Mouse (Mus musculus) embryonic facial prominence, embryonic 14.5 days (tissue): ENCODE measurements around the gene Mcrip1. TPM values are rescaled to one million over a fixed set of nuclear protein-coding genes. Genes with fewer than 3 reads are reported as not detected.

ENCODE experiments used
- ATAC-seq: fragments of 200-750 bp; cut with Nextera tagmentation; 2 replicates; pipeline ENCODE4 v1.8.0; 2017; ENCODE audit warnings: low read depth, moderate number of reproducible peaks, moderate TSS enrichment
- DNase-seq: peaks from one replicate; pipeline ENCODE4 v3.0.0-alpha.2; 2015; ENCODE audit warnings: low spot score
- H3K27ac ChIP-seq: fragments of 300-500 bp; sonication (generic); replicated peaks from 2 replicates; pipeline ENCODE4 v1.5.1; 2014; ENCODE audit warnings: low read depth, mild to moderate bottlenecking, low read length, moderate library complexity
- H3K27me3 ChIP-seq: fragments of 300-500 bp; sonication (generic); replicated peaks from 2 replicates; pipeline ENCODE4 v1.6.1; 2014; ENCODE audit warnings: low read length; ENCODE audit not compliant: control insufficient read depth, insufficient read depth
- H3K36me3 ChIP-seq: fragments of 300-500 bp; sonication (generic); 2 replicates; pipeline ENCODE4 v1.6.1; 2014; ENCODE audit warnings: low read length, mixed read lengths; ENCODE audit not compliant: control insufficient read depth, insufficient read depth
- H3K4me1 ChIP-seq: fragments of 300-500 bp; sonication (generic); 2 replicates; pipeline ENCODE4 v1.6.1; 2014; ENCODE audit warnings: antibody characterized with exemption, low read length; ENCODE audit not compliant: control insufficient read depth, insufficient read depth
- H3K4me2 ChIP-seq: fragments of 300-500 bp; sonication (generic); 2 replicates; pipeline ENCODE4 v1.6.1; 2014; ENCODE audit warnings: low read depth, mild to moderate bottlenecking, low read length, moderate library complexity, mixed read lengths
- H3K4me3 ChIP-seq: fragments of 300-500 bp; sonication (generic); 2 replicates; pipeline ENCODE4 v1.5.1; 2014; ENCODE audit warnings: low read depth, mild to moderate bottlenecking, low read length
- H3K9ac ChIP-seq: fragments of 300-500 bp; sonication (generic); 2 replicates; pipeline ENCODE4 v1.6.1; 2014; ENCODE audit warnings: low read depth, mild to moderate bottlenecking, low read length, moderate library complexity, mixed read lengths
- H3K9me3 ChIP-seq: fragments of 300-500 bp; sonication (generic); 2 replicates; pipeline ENCODE4 v1.6.1; 2016; ENCODE audit warnings: low read length; ENCODE audit not compliant: control insufficient read depth
- WGBS: fragments of 180-500 bp; shearing (Covaris S2); extraction: QIAGEN DNeasy Blood & Tissue Kit; methylation state at CpG from one replicate; pipeline ENCODE4 v1.1.7; 2014; 5-methylcytosine and 5-hydroxymethylcytosine counted together
- polyA plus RNA-seq: library from polyadenylated mRNA; unstranded; fragments of >200 nt; fragmentation: Nextera tagmentation; extraction: Ambion mirVana; gene quantifications from 2 replicates; pipeline ENCODE4 v1.2.1, GENCODE M21; 2014

Gene Mcrip1
- polyA plus RNA-seq, 1 experiment from 2014 or later, result 238 TPM

DNA sequence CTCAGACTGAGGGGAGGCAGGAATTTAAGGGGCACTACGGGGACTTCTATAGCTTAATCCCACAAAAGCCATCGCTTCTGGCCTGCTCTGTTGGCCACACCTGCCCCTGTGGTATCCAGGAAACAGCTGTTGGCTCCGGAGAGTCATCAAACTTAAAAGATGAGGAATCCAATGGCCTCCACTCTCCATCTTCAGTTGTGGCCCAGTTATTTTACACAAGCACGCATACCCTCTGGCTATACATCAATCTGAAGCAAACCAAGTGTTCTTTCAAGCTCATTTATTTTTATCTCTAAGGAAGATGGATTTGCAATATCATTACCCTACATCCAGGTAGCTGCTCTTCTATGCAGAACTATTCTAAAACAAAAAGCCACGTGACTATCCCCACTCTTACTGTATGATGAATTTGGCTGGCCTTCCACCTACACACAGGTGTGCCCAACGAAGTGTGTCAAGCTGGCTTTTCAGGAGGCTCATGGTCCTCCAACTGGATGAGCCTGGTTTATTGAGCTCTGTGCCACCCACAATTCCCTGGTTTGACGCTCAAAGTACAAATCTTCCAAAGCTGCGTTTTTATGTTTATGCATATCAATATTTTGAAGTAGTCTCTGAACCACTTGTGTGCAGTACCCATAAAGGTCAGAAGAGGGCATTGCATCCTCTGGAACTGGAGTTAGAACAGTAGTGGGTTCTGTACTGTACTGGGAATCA, 32.9 kb upstream of the Mcrip1 start:
- H3K9me3 ChIP-seq, result peaks cover 4% of the 10 kb centered on the region; the same call in 1 of the 2 replicates
- no peaks in the 10 kb centered on the region for H3K27me3 ChIP-seq
- peak overlapping the region; percentile 94 for H3K9ac ChIP-seq
- H3K27ac ChIP-seq, result peak overlapping the region; percentile 96
- H3K4me1 ChIP-seq, result peaks cover 9% of the 10 kb centered on the region
- peak overlapping the region; percentile 64 for H3K4me2 ChIP-seq
- ATAC-seq (no peak), DNase-seq (no peak)
- 72% methylated on average over 8 of the region's 8 CpGs for WGBS
- peaks cover 69% of the 10 kb centered on the region for H3K36me3 ChIP-seq
- H3K4me3 ChIP-seq, result peak overlapping the region; percentile 88

DNA sequence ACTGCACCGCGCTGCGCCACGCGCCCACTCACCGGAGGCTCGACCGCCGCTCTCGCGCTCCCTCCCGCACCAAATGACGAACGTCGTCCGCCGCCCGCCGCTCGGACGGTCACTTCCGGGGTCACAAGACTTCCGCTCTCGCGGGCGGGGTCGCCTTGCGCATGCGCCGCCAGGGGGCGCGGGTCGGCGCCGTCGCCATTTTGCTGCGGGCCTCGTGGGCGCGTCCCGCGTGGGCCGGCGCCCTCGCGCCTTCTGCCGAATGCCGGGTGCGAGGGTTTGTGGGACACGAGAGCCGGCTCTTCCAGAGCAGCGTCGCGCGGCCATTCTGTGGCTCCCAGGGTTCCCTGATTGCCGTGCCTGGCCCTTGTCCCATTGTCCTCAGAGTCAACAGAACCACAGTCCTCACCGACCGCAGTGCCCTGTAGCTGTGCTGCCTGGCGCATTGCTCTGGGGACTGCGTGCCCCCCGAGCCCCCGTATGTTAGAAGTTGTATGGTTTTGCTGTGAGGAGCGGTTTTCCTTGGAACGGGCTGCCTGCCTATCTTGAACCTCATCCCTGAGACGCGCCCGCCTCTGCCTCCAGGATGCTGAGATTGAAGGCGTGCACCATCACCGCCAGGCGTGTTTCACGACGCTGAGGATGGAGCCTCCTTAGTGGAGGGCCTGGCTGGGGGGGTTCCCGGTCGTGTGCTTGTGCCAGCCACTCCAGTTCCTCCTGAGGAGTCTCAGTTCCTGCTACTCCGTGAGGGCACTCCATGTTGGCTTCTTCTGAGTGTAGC, 32.2 kb upstream of the Mcrip1 start, which contains the start of gene Arhgdia:
Gene Arhgdia, minus strand, starts transcription at position 135 of the 778 bp plus-strand sequence.
- Histone ChIP-seq H3K27me3 (no peaks in the 10 kb centered on the region), H3K36me3 (peaks cover 66% of the 10 kb centered on the region), H3K9ac (peak within 1 kb of the TSS; percentile 94), H3K27ac (peak within 1 kb of the TSS; percentile 96), H3K4me1 (peaks cover 9% of the 10 kb centered on the region), H3K4me2 (peak within 1 kb of the TSS; percentile 64), H3K9me3 (peaks cover 4% of the 10 kb centered on the region; the same call in 1 of the 2 replicates), H3K4me3 (peak within 1 kb of the TSS; percentile 88)
- 9% methylated on average over 56 of the region's 75 CpGs for WGBS
- ATAC-seq, result peak; percentile 58
- DNase-seq, result peak; percentile 88

DNA sequence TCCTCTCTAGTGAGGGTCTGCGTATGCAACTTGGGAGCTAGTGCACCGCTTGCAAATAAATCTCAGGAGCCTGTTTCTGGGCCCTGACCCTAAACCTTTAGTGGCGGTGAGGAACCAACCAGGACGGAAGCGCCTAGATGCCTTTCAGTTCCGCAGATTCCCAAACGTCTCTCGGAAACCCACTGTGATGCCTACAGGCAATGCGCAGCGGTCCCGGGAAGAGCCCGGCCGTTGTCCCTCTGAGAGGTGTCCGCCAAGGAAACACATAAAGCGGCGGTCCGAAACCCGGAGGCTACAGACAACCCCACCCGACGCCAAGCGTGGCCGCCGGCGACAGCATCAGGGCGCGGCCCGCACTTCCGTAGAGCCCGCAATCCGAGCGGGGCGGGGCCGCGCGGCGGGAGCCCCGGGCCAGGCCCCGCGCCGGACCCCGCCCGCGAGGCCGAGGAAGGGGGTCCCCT, 31.4 kb upstream of the Mcrip1 start:
- Histone ChIP-seq H3K4me2 (peak overlapping the region; percentile 64), H3K36me3 (peaks cover 58% of the 10 kb centered on the region), H3K9me3 (peaks cover 4% of the 10 kb centered on the region; the same call in 1 of the 2 replicates), H3K4me1 (peaks cover 9% of the 10 kb centered on the region), H3K27ac (peak overlapping the region; percentile 96), H3K9ac (peak overlapping the region; percentile 94), H3K27me3 (no peaks in the 10 kb centered on the region), H3K4me3 (peak overlapping the region; percentile 88)
- ATAC-seq, result peak; percentile 21
- DNase-seq, result peak; percentile 33
- under 1% methylated on average over 18 of the region's 44 CpGs for WGBS

DNA sequence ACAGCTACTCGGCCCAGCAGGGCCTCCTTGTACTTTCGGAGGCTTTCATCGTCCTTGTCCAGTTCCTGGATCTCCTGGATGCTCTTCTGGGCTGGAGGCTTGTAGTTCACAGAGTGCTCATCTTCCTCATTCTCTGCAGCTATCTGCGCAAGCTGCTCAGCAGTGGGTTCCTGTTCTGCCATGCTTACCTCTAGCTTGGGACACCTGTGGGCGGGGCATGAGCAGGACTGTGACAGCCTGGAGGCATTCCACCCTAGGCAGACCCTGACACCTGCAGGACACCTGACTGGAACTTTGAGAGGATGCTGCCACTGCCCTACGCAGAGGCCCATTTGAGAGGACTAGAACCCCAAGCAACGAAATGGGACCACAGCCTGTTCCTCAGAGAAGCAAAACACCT, 30.7 kb upstream of the Mcrip1 start:
- Histone ChIP-seq H3K4me3 (peak overlapping the region; percentile 88), H3K4me1 (peaks cover 9% of the 10 kb centered on the region), H3K27me3 (no peaks in the 10 kb centered on the region), H3K27ac (peak overlapping the region; percentile 96), H3K36me3 (peaks cover 52% of the 10 kb centered on the region), H3K9me3 (peaks cover 4% of the 10 kb centered on the region; the same call in 1 of the 2 replicates), H3K9ac (peak overlapping the region; percentile 94), H3K4me2 (peak overlapping the region; percentile 64)
- ATAC-seq (no peak), DNase-seq (no peak)
- 66% methylated on average over 7 of the region's 7 CpGs for WGBS

DNA sequence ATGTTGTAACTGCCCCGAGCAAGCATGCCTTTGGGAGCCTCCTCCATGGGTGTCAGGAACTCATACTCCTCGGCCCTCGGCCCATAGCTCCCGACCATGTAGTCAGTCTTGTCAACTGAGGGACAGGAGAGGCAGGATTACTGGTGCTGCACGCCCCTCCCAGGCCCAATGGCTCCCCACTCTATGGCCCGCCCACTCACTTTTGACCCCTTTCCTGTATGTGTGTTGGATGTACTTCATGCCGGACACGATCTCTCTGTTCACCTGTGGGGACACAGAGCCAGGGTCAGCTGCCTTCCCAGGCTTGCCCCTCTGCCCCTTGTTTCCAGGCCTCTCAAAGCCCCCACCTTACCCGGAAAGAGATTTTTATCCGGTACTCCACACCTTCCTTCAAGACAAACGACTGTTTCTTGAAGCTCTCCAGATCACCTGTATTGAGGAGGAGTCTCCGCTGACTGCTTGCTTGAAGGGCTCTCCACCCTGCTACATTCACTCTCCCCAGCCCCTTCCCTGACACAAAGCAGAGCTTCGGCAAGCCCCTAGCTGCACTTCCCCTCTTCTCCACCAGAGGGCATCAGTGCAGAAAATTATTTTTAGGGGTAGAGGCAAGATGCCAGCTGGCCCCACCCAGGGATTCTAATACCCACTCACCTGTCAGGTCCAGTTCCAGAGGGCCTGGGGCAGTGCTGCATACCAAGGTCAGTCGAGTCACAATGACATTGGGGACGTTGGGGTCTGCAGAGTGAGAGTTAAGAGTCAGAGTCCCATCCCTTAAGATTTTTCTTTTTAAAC, 30.0 kb upstream of the Mcrip1 start:
- DNase-seq (peak; percentile 65), ATAC-seq (no peak)
- H3K36me3 ChIP-seq, result peaks cover 46% of the 10 kb centered on the region
- peak overlapping the region; percentile 64 for H3K4me2 ChIP-seq
- H3K9me3 ChIP-seq, result peaks cover 4% of the 10 kb centered on the region; the same call in 1 of the 2 replicates
- peak overlapping the region; percentile 88 for H3K4me3 ChIP-seq
- H3K9ac ChIP-seq, result peak overlapping the region; percentile 94
- H3K4me1 ChIP-seq, result peaks cover 11% of the 10 kb centered on the region
- peak overlapping the region; percentile 96; the same call in 1 of the 2 replicates for H3K27ac ChIP-seq
- 57% methylated on average over 15 of the region's 15 CpGs for WGBS
- no peaks in the 10 kb centered on the region for H3K27me3 ChIP-seq

DNA sequence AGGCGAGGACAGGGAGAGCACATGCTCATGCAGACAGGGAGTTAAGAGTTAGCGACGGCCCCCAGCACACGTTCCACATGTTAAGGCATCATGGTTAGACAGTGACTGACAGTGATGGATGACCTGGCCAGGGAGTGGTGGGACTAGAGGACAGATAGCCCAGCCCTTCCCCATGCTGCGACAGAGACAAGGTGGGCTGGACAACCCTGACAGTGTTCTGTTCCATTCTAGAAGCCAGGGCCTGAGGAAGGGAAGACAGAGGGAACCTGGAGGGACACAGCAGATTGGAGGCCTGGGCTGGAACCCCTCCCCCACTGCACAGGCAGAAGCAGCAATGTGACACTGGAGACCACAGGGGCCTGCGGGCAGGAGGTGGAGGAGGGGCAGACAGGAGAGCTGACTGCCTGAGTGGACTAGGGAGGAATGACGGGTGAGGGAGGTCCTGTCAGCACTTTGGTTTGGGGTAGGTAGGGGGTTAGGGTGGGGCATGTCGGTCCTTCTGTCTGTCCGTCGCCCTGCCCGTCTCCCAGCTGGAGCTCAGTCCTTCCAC, 29.2 kb upstream of the Mcrip1 start:
- peaks cover 38% of the 10 kb centered on the region for H3K36me3 ChIP-seq
- DNase-seq, result no peak
- H3K9me3 ChIP-seq, result peaks cover 1% of the 10 kb centered on the region; the same call in 1 of the 2 replicates
- H3K9ac ChIP-seq, result 0 out of 2 replicates have a peak overlapping the region, but pooled peaks have one; percentile 94
- H3K27ac ChIP-seq, result no peak overlapping the region
- H3K4me2 ChIP-seq, result no peak overlapping the region
- no peak for ATAC-seq
- 70% methylated on average over 11 of the region's 11 CpGs for WGBS
- H3K4me1 ChIP-seq, result peaks cover 16% of the 10 kb centered on the region
- H3K27me3 ChIP-seq, result no peaks in the 10 kb centered on the region
- no peak overlapping the region for H3K4me3 ChIP-seq

DNA sequence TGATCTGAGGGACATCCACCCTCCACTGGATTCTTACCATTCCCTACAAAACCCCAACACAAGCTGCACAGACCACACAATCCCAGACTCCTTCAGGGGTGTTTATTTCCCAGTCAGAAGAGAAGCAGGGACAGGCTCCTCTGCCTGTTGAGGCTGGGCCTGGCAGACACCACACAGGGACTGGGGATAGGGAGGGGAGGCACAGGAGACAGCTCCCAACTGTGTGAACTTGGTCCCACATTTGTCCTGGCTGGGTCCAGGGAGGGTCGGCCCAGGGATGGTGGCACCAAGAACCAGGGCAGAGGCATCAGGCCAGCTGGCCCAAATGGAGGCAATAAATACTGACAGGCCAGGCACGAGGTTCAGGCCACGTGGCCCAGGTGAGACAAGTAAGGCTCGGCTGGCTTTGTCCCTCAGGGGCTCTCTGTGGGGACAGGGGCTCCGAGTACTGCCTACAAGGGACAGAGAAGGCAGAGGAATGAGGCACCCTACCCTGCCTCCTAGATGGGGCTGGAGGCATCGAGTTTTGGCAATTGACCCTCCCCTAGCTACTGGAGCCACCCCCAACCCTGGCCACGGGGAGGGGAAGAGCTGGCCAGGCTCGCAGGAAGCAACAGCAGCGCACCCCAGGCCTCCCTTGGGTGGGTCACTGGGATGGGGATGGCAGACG, 28.6 kb upstream of the Mcrip1 start:
- 0 out of 2 replicates have a peak overlapping the region, but pooled peaks have one; percentile 36 for H3K9ac ChIP-seq
- H3K4me1 ChIP-seq, result peaks cover 16% of the 10 kb centered on the region
- H3K9me3 ChIP-seq, result no peaks in the 10 kb centered on the region
- no peak for DNase-seq
- WGBS, result 74% methylated on average over 9 of the region's 10 CpGs
- peaks cover 33% of the 10 kb centered on the region for H3K36me3 ChIP-seq
- no peak for ATAC-seq
- H3K4me2 ChIP-seq, result no peak overlapping the region
- no peak overlapping the region for H3K27ac ChIP-seq
- no peak overlapping the region for H3K4me3 ChIP-seq
- no peaks in the 10 kb centered on the region for H3K27me3 ChIP-seq
